Mouse (Mus musculus): ENCODE results near the gene Gm4778.
"Not testable (repeated sequence)": the region's sequence is repeated elsewhere in the genome, so short reads cannot be mapped to it uniquely, and the experiment has no call there.

Gene Gm4778

DNA sequence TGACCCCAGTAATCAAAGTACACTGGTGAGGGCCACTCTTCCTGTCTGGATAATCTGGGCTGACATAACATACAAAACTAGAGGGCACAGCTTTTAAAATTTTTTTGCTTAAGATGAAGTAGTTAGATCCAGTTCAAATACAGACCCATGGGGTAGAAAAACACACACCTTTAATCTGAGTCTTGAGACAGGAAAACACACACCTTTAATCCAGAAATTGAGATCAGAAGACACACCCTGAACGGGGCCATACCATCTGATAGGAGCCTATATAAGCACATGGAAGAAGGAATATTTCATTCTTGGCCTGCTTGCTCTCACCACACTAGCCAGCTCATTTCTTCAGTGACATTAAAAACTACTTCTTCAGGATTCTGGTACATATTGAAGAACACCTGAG lies at the start of gene Gm4778:
Gene Gm4778, plus strand, starts transcription at position 301 of the 400 bp plus-strand sequence.
- DNase-seq (ENCODE audit: low read depth, low spot score) = not testable (repeated sequence)

GRCm38 (mm10) chr3:94260598-94260997 lies 3.2 kb upstream of the Gm4778 start:
- DNase-seq (ENCODE audit: low read depth, low spot score) = peak; percentile 49

GRCm38 (mm10) chr3:94275991-94276390 lies 12.2 kb downstream of the Gm4778 start:
- DNase-seq (ENCODE audit: low read depth, low spot score) = peak; percentile 15

GRCm38 (mm10) chr3:94305457-94305856 lies 41.6 kb downstream of the Gm4778 start:
- DNase-seq (ENCODE audit: low read depth, low spot score) = no peak

- DNase-seq (ENCODE audit: low read depth, low spot score) = peak; percentile 61
These were observed 43.1 kb downstream of the Gm4778 start for GRCm38 (mm10) chr3:94306975-94307374.

DNA sequence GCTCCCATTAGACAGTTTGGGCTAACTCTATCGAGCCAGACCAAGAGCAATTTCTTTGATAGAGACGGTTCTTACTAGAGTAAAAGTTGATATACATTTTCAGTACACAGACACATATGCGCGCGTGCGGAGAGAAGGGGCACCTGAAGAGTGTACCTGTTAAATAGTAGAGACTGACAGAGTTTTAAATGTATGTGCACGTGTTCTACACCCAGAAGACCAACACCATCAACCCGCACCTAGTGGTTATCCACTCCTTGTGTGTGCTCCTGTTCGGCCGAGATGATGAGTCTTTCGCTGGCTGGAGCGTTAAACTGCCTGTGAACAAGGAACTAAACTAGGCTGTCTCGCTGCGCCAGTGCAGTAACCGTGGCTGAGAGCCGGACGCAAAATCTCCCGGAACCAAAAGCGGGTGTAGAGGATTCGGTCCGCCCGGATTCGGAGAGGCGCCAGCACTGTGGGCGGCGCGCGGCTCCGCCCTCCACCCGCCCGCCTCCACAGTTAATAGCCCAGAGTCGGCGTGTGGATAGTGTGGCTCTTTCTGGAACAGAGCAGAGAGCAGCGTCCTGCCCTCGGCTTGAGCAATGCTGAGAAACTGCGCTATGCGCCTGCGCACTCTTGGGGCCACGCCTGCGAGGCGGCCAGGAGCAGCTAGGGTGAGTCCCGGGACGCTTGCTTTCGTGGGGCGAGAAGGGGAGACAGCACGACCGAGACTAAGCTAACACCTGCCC lies 46.0 kb downstream of the Gm4778 start, which contains the start of gene Them4:
Gene Them4, plus strand, starts transcription at position 457 of the 731 bp plus-strand sequence.
- DNase-seq (ENCODE audit: low read depth, low spot score) = peak; percentile 98

GRCm38 (mm10) chr3:94310491-94310890 lies 46.7 kb downstream of the Gm4778 start:
- peak; percentile 6 for DNase-seq (ENCODE audit: low read depth, low spot score)

- DNase-seq (ENCODE audit: low read depth, low spot score) = no peak
These were observed 47.1 kb downstream of the Gm4778 start for GRCm38 (mm10) chr3:94310911-94311310.

GRCm38 (mm10) chr3:94311376-94311775 lies 47.5 kb downstream of the Gm4778 start:
- DNase-seq (ENCODE audit: low read depth, low spot score) = no peak

All from ZHBTc4 (cell line).